Mouse (Mus musculus) stomach, postnatal 0 days (tissue): Measurements from ENCODE around the gene Aplp2.

Source experiments
- CTCF ChIP-seq: IDR thresholded peaks from 2 replicates; pipeline ENCODE4 v1.5.1; 2016; ENCODE audit warnings: antibody characterized with exemption, low read depth, mild to moderate bottlenecking, moderate library complexity
- EP300 ChIP-seq: optimal IDR thresholded peaks from 2 replicates; pipeline ENCODE3; 2016; ENCODE audit warnings: antibody characterized with exemption

GRCm38 (mm10) chr9:31181291-31182085 lies 30.1 kb downstream of the Aplp2 start:
- TF ChIP-seq CTCF: no peak
- TF ChIP-seq EP300: no peak
